Mouse (Mus musculus) adrenal gland, postnatal 36 days (tissue): ENCODE data around the gene Ddx42. TPM values are rescaled to one million over a fixed set of nuclear protein-coding genes. Genes with fewer than 3 reads are reported as not detected.
A peak's percentile ranks its signal among the peaks of the same experiment; 100 is the strongest.
"Not testable (repeated sequence)": the region's sequence is repeated elsewhere in the genome, so short reads cannot be mapped to it uniquely, and the experiment has no call there.

Experiments
- DNase-seq, 2 experiments: peaks; one replicate each; pipeline ENCODE4 v3.0.0; 2021; ENCODE audit warnings: mixed read lengths in 1 of 2
- total RNA-seq, 2 experiments: library from RNA; stranded (reverse); gene quantifications; 2 replicates each; pipeline ENCODE4 v1.2.3; 2021

Gene Ddx42
- total RNA-seq, 2 experiments from 2014 or later: 52.4 to 54.8 TPM

DNA sequence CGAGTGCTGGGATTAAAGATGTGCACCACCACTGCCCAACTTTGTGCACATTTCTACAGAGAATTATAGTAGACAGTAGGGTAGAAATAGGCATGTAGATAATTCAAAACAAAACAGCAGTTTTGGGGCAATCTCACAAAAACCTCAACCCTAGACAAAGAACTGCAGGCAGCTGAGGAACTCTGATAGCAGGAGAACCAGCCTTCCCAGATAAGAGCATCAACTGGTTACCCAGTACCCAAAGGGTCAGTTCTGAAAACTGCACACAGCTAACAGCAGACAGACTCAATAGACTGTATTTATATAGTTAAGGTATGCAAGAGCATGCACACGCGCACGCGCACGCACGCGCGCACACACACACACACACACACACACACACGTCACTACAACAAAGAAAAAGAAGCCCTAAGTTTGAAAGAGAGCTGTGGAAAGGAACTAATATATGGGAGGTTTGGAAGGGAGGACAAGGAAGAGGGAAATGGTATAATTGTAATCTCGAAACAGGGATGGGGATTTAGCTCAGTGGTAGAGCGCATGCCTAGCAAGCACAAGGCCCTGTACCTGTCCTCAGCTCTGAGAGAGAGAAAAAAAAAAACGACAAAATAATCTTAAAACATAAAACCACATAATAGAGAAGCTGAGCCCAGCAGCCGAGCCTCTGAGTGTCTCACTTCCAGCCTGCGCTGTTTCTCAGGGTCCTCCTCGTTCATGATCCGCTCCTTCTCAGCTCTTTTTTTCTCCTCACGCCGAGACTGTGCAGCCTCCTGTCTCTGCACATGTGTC, 15.2 kb upstream of the Ddx42 start:
- no peak for DNase-seq

DNA sequence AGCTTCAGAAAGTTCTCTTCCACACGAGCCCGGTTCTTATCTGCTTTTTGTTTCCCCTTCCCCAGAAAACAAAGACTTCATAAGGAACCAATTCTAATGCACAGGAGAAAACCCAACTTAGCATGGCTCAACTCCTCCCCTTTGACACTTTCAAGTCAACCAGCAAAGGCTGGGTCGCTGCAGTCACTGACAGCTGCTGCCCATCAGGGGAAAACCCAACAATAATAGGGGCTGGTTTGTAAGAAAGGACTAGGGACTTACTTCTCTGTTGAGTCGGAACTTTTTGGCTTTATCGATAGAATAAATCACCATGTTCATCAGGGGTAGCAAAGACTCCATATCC, 14.6 kb upstream of the Ddx42 start, which contains the start of gene Strada:
Gene Strada, minus strand, starts transcription at position 46 of the 343 bp plus-strand sequence.
- DNase-seq: no peak

DNA sequence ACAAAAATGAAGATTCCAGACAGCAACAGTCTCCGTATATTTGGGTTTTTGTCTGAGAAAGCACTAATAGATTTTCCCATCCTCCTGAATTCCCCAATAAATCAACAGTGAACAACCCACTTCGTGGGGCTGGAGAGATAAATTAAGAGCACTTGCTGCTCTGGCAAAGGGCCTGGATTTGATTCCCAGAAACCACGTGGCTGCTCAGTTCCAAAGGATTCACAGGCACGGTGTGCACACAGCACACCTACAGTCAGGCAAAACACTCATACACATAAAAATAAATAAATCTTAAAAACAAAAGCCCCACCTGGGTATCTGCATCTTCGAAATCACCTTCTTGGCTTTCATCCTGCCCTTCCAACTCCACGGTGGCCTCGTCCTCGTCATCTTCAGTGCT, 4.0 kb upstream of the Ddx42 start:
- no peak for DNase-seq

DNA sequence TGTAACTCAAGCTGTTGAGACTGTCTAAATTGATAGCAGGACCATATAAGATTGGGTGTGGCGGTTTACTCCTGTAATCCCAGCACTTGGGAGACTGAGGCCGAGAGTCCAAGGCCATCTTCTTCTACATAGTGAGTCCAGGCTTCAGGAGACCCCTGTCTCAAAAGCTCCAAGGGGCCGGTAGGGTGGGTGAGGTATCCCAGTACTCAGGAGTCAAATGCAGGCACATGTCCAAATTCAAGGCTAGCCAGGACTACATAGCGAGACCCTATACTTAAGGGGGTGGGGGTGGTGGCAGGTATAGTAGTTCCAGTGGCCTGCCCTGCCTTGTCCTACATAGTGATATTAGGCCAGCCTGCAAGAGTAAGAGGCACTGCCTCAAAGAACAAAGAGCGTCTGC, 1.9 kb upstream of the Ddx42 start:
- no peak for DNase-seq

DNA sequence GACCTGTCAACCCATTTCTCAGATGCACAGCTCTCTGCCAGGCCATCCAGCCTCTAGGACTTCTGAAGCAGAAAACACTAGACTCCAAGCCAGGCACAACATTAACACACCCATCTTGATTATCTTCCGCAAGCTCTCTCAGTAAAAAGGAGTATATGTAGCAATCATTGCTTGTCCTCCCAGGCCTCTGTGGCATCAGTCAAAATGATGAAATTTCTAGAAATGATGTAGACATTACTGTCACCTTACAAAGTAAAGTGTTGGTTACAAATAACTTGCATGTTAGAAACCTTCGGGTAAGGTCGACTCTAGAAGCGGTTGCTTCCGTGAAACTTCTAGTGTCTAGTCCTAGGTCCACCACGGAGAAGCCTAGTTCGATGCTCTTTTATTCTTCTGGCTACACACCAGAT, 1.3 kb upstream of the Ddx42 start:
- DNase-seq: no peak

DNA sequence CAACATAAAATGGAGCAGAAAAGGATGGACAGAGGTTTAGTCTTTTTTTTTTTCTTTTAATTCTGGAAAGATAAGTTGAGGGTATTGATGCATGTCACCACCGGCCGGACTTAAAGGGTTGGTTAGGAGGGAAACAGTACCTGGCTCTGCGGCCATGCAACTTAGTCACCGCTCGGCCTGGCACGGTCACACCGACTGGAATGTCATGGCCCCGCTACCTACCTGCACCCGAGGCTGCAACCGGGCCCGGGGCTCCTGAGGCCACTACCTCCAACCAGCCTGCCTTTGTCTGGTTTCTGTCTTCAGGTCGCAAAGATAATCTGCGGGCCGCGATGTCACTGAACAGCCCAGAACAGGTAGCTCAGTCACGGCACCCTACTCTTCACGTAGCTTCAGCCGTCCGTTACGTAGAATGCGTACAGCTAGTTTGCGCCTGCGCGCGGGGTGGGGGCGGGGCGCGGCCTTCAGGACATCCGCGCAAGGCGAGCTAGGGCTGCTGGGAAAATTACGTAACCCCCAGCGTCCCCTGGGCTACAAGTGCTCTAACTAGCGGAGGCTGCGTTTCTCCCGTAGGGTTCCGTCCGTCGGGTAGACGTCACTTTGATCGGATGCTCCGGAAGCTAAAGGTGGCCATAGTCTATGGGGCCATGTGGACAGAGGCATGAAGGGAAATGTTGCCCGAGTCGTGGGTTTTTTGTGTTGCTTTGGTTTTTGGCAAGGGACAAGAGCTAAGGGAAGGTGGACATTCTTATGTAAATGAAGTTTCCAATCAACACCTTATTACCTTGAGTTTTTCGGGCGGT, 598 bp upstream of the Ddx42 start, which contains the start of gene Ccdc47:
Gene Ccdc47, minus strand, starts transcription at position 418 of the 803 bp plus-strand sequence.
- DNase-seq: peak; percentile 95 to 96

DNA sequence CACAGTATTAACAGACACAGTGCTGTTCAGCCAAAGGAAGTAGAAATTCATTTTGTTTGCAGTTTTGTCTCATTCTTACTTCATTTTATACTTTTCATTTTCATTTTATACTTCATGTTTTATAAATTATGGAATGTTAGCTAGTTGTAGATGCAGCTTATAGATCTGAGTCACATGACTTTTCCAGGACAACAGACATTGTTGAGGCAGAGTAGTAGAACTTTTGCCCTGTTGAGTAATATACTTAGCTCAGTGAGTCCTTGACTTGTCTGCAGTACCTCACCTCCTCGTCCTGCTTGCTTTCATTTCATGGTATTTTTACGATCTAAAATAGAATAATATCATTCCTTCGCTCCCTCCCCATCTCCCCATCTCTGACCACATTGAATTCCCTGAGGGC, 3.9 kb downstream of the Ddx42 start:
- DNase-seq: no peak

DNA sequence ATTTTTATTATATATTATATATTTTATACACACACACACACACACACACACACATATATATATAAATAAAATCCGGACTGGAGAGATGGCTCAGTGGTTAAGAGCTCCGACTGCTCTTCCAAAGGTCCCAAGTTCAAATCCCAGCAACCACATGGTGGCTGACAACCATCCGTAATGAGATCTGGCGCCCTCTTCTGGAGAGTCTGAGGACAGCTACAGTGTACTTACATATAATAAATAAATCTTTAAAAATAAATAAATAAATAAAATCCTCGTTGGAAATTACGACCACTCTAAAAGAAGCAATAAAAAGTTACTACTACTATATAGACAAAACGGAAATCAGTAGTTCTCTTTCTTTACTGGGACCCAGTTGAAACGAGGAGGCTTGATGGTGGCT, 17.3 kb downstream of the Ddx42 start:
- DNase-seq: not testable (repeated sequence)

DNA sequence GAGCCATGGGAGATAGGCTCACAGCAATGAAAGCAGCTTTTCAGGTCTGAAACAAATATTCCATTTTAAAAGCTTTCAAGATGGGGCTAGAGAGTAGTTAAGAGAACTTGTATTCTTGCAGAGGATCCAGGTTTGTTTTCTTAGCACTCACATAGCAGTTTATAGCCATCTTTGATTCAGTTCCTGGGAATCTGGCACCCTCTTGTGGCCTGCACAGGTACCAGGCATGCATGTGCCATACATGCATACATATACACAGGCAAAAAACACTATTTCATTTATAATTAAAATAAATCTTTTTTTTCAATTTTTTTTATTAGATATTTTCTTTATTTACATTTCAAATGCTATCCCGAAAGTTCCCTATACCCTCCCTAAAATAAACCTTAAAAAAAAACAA, 30.1 kb downstream of the Ddx42 start:
- DNase-seq: peak in 1 of 2 experiments; percentile 19

DNA sequence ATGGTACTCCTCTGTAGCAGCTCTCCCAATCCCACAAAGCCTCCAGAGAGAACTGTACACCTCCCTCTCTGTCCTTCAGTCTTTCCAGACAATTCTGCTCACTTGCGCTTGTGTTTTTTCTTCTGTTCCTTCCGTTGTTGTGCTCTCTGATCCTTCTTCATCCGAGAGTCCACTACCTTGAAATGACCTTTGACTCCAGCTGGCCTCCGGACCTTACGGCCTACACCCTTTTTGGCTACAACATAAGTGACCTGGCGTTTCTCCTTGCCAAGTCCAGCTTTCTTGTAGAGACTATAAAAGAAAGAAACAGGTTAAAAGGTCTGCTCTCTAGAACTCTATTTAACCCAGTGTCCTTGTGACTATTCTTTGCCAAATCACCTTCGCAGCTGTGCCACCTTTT, 32.6 kb downstream of the Ddx42 start:
- DNase-seq: no peak

DNA sequence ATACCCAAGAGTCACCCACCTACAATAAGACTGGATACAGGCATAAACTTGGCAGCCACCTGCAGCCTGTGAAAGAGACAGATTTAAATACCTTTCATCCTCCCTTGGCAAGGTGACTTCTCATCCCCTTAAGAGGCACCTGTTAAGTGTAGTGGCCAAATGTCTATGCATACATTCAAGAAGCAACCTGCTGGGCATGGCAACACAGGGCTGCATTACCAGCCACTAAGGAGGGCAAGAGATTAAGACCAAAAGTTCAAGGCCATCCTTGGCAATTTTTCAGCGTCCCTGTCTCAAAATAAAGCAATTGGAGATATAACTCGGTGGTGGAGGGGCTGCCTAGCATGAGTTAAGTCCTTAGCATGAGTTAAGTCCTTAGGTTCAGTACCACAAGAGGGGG, 38.0 kb downstream of the Ddx42 start:
- DNase-seq: no peak

DNA sequence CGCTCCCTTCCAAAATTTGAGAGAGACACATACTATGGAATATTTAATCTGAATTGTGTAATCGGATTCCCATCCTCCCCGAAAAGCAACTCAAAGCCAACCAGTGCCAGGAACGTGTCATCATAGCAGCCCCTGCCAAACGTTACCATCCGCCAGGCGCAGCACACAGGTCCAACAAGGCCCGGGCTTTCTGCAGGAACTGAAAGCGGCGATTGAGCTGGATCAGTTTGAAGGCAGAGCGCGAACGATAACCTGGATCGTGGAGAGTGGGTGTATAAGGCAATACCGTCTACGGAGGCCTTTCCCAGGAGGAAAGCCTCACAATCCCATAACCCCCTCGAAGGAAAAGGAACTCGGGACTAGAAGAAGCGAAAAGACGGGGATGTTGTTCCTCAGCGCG, 38.4 kb downstream of the Ddx42 start:
- peak; percentile 47 to 48 for DNase-seq

DNA sequence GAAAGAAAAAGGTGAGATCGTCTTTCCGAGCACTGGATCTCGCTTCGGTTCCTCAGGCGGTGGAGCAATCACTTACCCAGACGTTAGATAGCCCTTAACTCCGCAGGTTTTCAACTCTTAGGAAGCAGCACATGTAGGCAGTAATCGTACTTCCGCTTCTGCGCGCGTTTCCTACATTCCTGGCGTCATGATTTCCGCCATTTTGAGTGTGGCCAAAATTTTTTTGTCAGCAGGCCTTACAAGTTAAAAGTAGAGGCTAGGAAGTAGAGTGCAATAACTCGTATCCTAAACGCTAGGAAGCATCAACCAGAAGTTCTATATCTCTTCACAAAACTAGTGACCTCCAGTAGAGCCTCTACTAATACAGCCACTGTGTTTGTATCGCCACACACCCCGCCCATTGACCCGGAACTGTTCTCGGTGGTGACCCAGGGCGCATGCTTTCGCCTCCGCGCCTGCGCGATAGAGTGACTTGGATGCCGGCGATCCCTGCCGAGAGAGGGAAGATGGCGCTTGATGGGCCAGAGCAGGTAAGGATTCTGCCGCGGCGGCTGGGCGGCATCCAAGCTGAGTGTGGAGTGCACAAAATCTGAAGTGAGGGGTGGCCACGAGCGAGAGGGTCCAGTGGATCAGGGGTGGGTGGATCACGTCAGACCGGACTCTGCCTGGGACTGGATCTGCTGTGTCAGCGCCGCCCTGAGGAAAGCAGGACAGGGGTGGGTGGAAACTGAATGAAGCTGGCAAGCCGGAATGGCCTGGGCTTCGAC, 39.1 kb downstream of the Ddx42 start, which contains the start of the genes Ftsj3 and Psmc5:
Gene Ftsj3, minus strand, starts transcription at position 395 of the 767 bp plus-strand sequence.
Gene Psmc5, plus strand, starts transcription at position 470 of the 767 bp plus-strand sequence.
- DNase-seq: peak; percentile 99

DNA sequence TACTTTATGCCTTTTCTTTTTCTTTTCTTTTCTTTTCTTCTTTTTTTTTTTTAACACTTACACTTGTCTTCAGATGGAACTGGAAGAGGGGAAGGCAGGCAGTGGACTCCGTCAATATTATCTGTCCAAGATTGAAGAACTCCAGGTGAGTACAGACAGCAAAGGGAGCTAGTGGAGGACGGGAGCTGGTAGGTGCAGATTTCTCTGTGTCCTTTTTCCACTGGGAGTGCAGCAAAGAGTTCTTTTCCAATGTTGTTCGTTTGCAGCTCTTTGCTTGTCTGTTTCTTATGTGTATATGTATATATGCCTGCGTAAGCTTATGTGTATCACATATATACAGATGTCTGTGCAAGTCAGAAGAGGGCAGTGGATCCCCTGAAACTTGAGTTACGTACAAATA, 40.0 kb downstream of the Ddx42 start:
- peak in 1 of 2 experiments; percentile 58 for DNase-seq

DNA sequence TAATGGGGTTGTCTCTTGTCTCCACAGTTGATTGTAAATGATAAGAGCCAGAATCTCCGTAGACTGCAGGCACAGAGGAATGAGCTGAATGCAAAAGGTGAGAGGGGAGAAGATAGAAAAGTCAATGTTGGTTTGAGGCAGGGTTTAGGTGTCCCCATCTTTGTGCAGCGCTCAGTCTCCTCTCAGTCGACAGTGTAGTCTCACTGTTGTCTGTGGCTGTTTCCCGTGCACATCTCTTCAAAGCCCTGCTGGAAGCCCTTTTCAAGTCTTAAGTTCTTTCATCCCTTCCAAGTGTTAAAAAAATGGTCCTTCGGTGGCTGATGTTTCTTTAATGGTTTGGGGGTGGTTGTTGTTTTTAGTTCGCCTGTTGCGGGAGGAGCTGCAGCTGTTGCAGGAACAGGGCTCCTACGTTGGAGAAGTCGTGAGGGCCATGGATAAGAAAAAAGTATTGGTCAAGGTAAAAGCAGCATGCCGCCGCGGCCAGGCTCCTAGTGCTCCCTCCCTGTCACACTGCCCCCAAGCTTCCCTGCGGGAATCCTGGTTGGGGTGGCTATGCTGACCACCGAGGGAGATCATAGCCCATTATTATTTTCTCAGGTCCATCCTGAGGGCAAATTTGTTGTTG, 44.2 kb downstream of the Ddx42 start:
- no peak for DNase-seq

DNA sequence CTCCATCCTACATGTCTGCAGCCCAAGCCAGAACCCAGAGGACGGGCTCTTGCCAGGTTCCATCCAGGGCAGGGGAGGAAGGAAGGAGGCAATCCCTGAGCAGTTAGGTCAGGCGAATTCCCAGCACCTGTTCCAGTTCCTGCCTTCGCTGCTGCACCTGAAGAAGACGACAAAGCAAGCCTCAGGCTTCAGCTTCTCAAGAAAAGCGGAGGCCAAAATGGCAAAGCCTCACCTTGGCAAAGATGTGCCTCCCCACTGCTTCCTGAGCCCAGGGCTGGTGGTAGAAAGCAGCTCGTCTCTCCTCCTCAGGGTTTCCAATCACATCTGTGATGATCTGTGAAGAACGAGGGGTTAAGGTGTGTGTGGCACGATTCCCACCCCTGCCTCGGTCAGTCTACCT, 47.2 kb downstream of the Ddx42 start:
- no peak for DNase-seq

DNA sequence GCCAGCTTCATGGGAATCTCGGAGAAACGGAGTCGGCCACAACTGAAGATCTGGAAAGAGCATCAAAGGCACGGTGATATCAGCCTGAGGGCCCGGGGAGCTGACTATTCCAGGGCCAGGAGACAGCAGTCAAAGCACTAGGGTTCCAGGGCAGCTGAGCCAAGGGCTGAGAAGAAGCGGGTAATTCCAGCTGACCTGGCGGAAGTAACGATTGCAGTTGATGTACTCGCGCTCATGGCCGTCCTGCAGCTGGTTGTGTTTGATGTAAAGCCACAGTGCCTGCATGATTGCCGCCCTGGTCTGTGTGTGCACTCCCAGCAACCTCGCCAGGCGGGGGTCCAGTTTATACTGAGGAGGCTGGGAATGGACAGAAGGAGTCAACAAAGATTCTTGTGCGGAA, 48.3 kb downstream of the Ddx42 start:
- no peak for DNase-seq

DNA sequence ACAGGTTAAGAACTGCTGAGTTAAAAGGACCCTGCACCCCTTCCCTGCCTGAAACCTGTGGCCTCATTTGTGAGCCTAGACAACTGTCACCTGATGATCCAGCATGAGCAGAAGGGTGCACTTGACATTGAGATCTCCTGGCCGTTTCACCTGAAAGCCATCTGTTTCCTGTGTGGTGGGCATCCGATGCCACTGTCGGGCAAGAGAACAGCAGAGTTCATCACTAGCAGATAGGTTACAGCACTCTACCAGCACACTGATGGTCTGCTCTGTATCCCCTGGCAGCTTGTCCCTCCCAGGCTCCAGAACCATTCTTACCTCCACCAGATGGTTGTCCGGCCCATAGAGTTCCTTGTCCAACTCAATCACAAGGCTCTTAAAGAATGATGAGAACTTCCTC, 48.8 kb downstream of the Ddx42 start:
- no peak for DNase-seq

DNA sequence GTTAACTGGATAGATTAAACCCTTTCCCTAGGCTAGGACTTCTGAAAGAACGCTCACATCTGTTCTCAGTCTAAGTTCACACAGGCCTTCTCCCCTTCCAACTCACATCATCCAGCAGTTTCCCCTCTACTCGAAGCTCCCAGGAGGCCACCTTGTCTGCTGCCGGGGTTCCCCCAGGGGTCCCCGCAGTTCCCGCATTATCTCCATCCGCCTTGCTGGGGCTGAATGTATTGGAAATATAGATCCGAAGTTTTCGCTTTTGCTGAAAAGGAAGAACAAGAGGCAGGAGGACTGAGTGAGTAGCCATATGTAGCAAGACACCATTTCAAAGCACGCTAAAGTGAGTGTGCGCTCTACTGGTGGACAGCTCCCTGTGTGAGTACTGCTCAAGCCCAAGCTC, 49.7 kb downstream of the Ddx42 start:
- no peak for DNase-seq

DNA sequence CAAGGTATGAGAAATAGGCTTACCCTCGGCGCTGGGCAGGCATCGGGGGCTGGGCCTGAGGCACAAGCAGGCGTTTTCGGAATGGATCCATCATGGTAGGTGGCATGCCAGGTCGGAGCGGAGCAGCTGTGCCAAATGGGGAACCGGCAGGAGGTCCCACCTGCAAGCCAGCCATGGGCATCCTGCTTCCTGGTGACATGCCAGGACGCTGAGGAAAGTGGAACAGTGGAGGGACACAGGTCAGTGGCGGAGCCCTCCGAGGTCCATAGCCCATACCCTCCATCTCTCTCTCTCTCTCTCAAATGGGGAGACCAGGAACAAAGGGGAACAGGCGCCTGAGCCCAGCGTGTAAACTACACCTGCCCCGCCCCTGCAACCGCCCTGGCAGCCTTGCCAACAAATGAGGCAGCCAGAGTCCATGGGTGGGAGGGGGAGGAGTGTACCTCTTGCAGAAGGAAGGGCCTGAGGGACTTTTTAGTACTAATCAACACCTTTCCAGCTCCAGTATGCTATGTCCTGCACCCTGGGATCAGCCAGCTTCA, 50.7 kb downstream of the Ddx42 start:
- peak; percentile 72 to 81 for DNase-seq

DNA sequence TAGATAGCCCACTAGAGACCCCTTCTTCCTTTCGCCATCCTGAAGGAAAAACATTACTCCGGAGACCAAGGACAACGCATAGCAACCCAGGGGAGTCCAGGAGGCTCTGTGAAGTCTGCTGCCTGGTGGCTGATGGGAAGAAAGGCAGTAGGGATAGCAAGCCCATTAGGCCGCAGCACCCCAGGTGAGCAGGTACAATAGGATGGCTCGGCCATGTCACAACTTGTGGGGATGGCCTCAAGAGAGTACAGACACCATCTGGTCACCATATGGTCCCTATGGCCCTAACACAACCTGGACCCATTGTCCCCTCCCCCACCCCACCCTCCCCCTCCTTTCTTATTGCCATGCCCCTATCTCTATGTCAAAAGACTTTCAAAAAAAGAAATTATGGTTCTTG, 51.1 kb downstream of the Ddx42 start:
- DNase-seq: no peak
